Mouse (Mus musculus) small intestine, adult 2 months (tissue): ENCODE data around the gene T.

Experiments
- CTCF ChIP-seq: fragments of 200-500 bp; IDR thresholded peaks from 2 replicates; pipeline ENCODE4 v1.5.1; 2012; ENCODE audit warnings: low read depth, mild to moderate bottlenecking, control low read depth, inconsistent platforms, low read length, moderate library complexity, mixed read lengths; ENCODE audit not compliant: insufficient replicate concordance, insufficient read length; ENCODE audit errors: extremely low read depth
- POLR2A ChIP-seq: fragments of 200-500 bp; IDR thresholded peaks from 2 replicates; pipeline ENCODE4 v1.6.1; 2012; ENCODE audit warnings: low read depth, mild to moderate bottlenecking, control low read depth, inconsistent platforms, low read length, moderate library complexity

- no peak for TF ChIP-seq POLR2A
- no peak for TF ChIP-seq CTCF
Observed at GRCm38 (mm10) chr17:8388990-8389789, 45.0 kb upstream of the T start.
